Mouse (Mus musculus) cerebellum, adult 2 months (tissue): ENCODE results near the gene Wdr59. TPM values are rescaled to one million over a fixed set of nuclear protein-coding genes. Genes with fewer than 3 reads are reported as not detected.

ENCODE experiments used
- DNase-seq, 2 experiments: peaks; one replicate each; pipeline ENCODE4 v3.0.0; 2021
- H3K27ac ChIP-seq: fragments of 200-500 bp; 2 replicates; pipeline ENCODE4 v1.5.1; 2012; ENCODE audit warnings: low read length, control low read depth, inconsistent platforms; ENCODE audit not compliant: insufficient read depth
- H3K27me3 ChIP-seq: fragments of 200-500 bp; 2 replicates; pipeline ENCODE4 v1.6.1; 2012; ENCODE audit warnings: inconsistent platforms, mild to moderate bottlenecking, low read length, moderate library complexity; ENCODE audit not compliant: control insufficient read depth, insufficient read depth
- H3K4me1 ChIP-seq: fragments of 200-500 bp; 2 replicates; pipeline ENCODE4 v1.6.1; 2011; ENCODE audit warnings: low read length; ENCODE audit not compliant: control insufficient read depth, insufficient read depth
- H3K4me3 ChIP-seq: fragments of 200-500 bp; replicated peaks from 2 replicates; pipeline ENCODE3; 2011; ENCODE audit warnings: mild to moderate bottlenecking, low read depth, low read length, control low read depth; ENCODE audit not compliant: insufficient read depth
- CTCF ChIP-seq: fragments of 200-500 bp; IDR thresholded peaks from 2 replicates; pipeline ENCODE4 v1.5.1; 2011; ENCODE audit warnings: low read depth, mild to moderate bottlenecking, control low read depth, low read length, moderate library complexity, borderline replicate concordance; ENCODE audit not compliant: insufficient read depth
- POLR2A ChIP-seq: fragments of 200-500 bp; IDR thresholded peaks from 2 replicates; pipeline ENCODE4 v1.6.1; 2011; ENCODE audit warnings: low read length, control low read depth, borderline replicate concordance; ENCODE audit not compliant: insufficient read depth
- WGBS: fragments of 180-500 bp; shearing (Covaris S2); methylation state at CpG from one replicate; pipeline ENCODE4 v1.1.7; 2018; 5-methylcytosine and 5-hydroxymethylcytosine counted together
- polyA plus RNA-seq: library from polyadenylated mRNA; depleted of rRNA; stranded (reverse); fragments of >200 nt; gene quantifications from 2 replicates; pipeline ENCODE4 v1.2.3, GENCODE M21; 2012

The Wdr59 gene
- polyA plus RNA-seq, 1 experiment, result 16.0 TPM

GRCm38 (mm10) chr8:111547144-111547543, 25.3 kb upstream of the Wdr59 start:
- Histone ChIP-seq H3K27me3 (no peaks in the 10 kb centered on the region), H3K4me3 (no peak overlapping the region), H3K27ac (no peak overlapping the region), H3K4me1 (peaks cover 5% of the 10 kb centered on the region)
- no peak for DNase-seq
- TF ChIP-seq POLR2A, result no peak
- 77% methylated on average over 3 of the region's 3 CpGs for WGBS

GRCm38 (mm10) chr8:111545406-111546156, 23.7 kb upstream of the Wdr59 start:
- H3K27me3 ChIP-seq, result no peaks in the 10 kb centered on the region
- H3K4me3 ChIP-seq, result no peak overlapping the region
- H3K27ac ChIP-seq, result no peak overlapping the region
- 90% methylated on average over 8 of the region's 8 CpGs for WGBS
- H3K4me1 ChIP-seq, result peaks cover 10% of the 10 kb centered on the region
- TF ChIP-seq CTCF (no peak), POLR2A (no peak)
- no peak for DNase-seq

GRCm38 (mm10) chr8:111543712-111544380, 22.0 kb upstream of the Wdr59 start:
- H3K4me3 ChIP-seq, result no peak overlapping the region
- peaks cover 14% of the 10 kb centered on the region; the same call in 1 of the 2 replicates for H3K4me1 ChIP-seq
- H3K27ac ChIP-seq, result no peak overlapping the region
- no peaks in the 10 kb centered on the region for H3K27me3 ChIP-seq
- WGBS, result 92% methylated on average over 9 of the region's 9 CpGs
- TF ChIP-seq POLR2A, result no peak
- DNase-seq, result no peak

- WGBS, result 22% methylated on average over 10 of the region's 10 CpGs
- H3K4me1 ChIP-seq, result peaks cover 14% of the 10 kb centered on the region; the same call in 1 of the 2 replicates
- H3K27me3 ChIP-seq, result no peaks in the 10 kb centered on the region
- peak overlapping the region; percentile 24 for H3K4me3 ChIP-seq
- DNase-seq, result peak; percentile 19 to 26
- no peak overlapping the region for H3K27ac ChIP-seq
- TF ChIP-seq CTCF, result no peak
- TF ChIP-seq POLR2A, result no peak
Observed at GRCm38 (mm10) chr8:111539422-111540076, 17.7 kb upstream of the Wdr59 start.

- peak; percentile 45 to 49 for DNase-seq
- Histone ChIP-seq H3K4me1 (peaks cover 14% of the 10 kb centered on the region; the same call in 1 of the 2 replicates), H3K27me3 (no peaks in the 10 kb centered on the region), H3K4me3 (peak overlapping the region; percentile 85), H3K27ac (no peak overlapping the region)
- TF ChIP-seq POLR2A (no peak), CTCF (no peak)
- 0% methylated on average over 2 of the region's 2 CpGs for WGBS
Observed at GRCm38 (mm10) chr8:111538194-111538593, 16.3 kb upstream of the Wdr59 start.

GRCm38 (mm10) chr8:111537765-111538158, 15.9 kb upstream of the Wdr59 start:
- 4% methylated on average over 8 of the region's 8 CpGs for WGBS
- H3K27ac ChIP-seq, result no peak overlapping the region

GRCm38 (mm10) chr8:111536978-111537764, 15.3 kb upstream of the Wdr59 start:
- under 1% methylated on average over 60 of the region's 64 CpGs for WGBS
- TF ChIP-seq CTCF (no peak), POLR2A (no peak)
- H3K4me1 ChIP-seq, result peaks cover 14% of the 10 kb centered on the region; the same call in 1 of the 2 replicates

More at GRCm38 (mm10) chr8:111537765-111538158, 15.9 kb upstream of the Wdr59 start:
- TF ChIP-seq POLR2A (no peak), CTCF (no peak)
- no peak for DNase-seq
- H3K27me3 ChIP-seq, result no peaks in the 10 kb centered on the region
- H3K4me1 ChIP-seq, result peaks cover 14% of the 10 kb centered on the region; the same call in 1 of the 2 replicates
- peak overlapping the region; percentile 85 for H3K4me3 ChIP-seq

More at GRCm38 (mm10) chr8:111536978-111537764, 15.3 kb upstream of the Wdr59 start:
- Histone ChIP-seq H3K27me3 (no peaks in the 10 kb centered on the region), H3K27ac (peak overlapping the region; percentile 92), H3K4me3 (peak overlapping the region; percentile 85)
- DNase-seq, result peak; percentile 63 to 71
